Mouse (Mus musculus): ENCODE data around the gene Flt3.

- no peak for TF ChIP-seq POLR2A (IDR thresholded peaks at IDR 0.05; ENCODE audit: borderline replicate concordance, extremely low read depth, low read depth, low read length)
- TF ChIP-seq CTCF (IDR thresholded peaks at IDR 0.05; ENCODE audit: insufficient read depth, low read length), result no peak
Observed at GRCm38 (mm10) chr5:147395050-147395449, 5.2 kb downstream of the Flt3 start.

All from lung, adult 2 months (tissue).